Mouse (Mus musculus): ENCODE data around the gene Rbm28. TPM values are rescaled to one million over a fixed set of nuclear protein-coding genes. Genes with fewer than 3 reads are reported as not detected.
A peak's percentile ranks its signal among the peaks of the same experiment; 100 is the strongest.

The Rbm28 gene
- total and polyA plus RNA-seq, 3 experiments, result 37.6 to 103 (median 56.2) TPM

GRCm38 (mm10) chr6:29164314-29165244 is at the start of gene Rbm28 (continued):
- TF ChIP-seq E2F4 (IDR thresholded peaks at IDR 0.05; ENCODE audit: insufficient replicate concordance, low read depth, low read length), result 0 out of 2 replicates have a peak, but pooled peaks have one; percentile 14

GRCm38 (mm10) chr6:29214245-29214644 is 49.4 kb upstream of the Rbm28 start:
- Histone ChIP-seq H3K36me3 (replicated peaks in 1 of 2; ENCODE audit: control insufficient read depth in 1 of 2, insufficient read depth in 1 of 2, low read length in 1 of 2) (peaks cover 0 to 2% of the 10 kb centered on the region in 2 experiments), H3K27ac (ENCODE audit: insufficient read depth, low read depth) (no peak overlapping the region), H3K9me3 (replicated peaks; ENCODE audit: low read length) (no peaks in the 10 kb centered on the region), H3K9ac (ENCODE audit: insufficient read depth, low read depth) (no peak overlapping the region), H3K79me2 (replicated peaks; ENCODE audit: control insufficient read depth, extremely low read depth, insufficient read depth, poor library complexity, severe bottlenecking) (0 out of 2 replicates have a peak, but pooled peaks cover under 1% of the 10 kb centered on the region), H3K27me3 (replicated peaks) (peaks cover 53% of the 10 kb centered on the region), H3K4me2 (ENCODE audit: insufficient read depth, low read depth, poor library complexity, severe bottlenecking) (no peak overlapping the region), H3K4me3 (replicated peaks in 1 of 3; ENCODE audit: low read depth in 2 of 3, low read length in 2 of 3, poor library complexity in 1 of 3) (no peak overlapping the region), H3K4me1 (ENCODE audit: control insufficient read depth in 1 of 2, insufficient read depth in 2 of 2) (peaks cover 10 to 57% of the 10 kb centered on the region in 2 experiments)
- TF ChIP-seq JUND (conservative IDR thresholded peaks at IDR 0.05; ENCODE audit: low read depth, low read length) (no peak), SMC3 (IDR thresholded peaks at IDR 0.05; ENCODE audit: low read depth, low read length) (no peak), NELFE (IDR thresholded peaks at IDR 0.05; ENCODE audit: low read depth, low read length) (no peak), HCFC1 (IDR thresholded peaks at IDR 0.05; ENCODE audit: low read depth, low read length) (no peak), ZKSCAN1 (IDR thresholded peaks at IDR 0.05; ENCODE audit: borderline replicate concordance, low read depth, low read length) (no peak), RCOR1 (conservative IDR thresholded peaks at IDR 0.05; ENCODE audit: low read depth, low read length) (no peak), KAT2A (IDR thresholded peaks at IDR 0.05; ENCODE audit: insufficient replicate concordance, low read length) (no peak), CTCF (conservative IDR thresholded peaks at IDR 0.05 in 1 of 2, IDR thresholded peaks at IDR 0.05 in 1 of 2; ENCODE audit: low read depth in 2 of 2, low read length in 2 of 2) (no peak), PAX5 (IDR thresholded peaks at IDR 0.05; ENCODE audit: low read length) (no peak), MYC (IDR thresholded peaks at IDR 0.05; ENCODE audit: low read depth, low read length) (no peak), IRF4 (IDR thresholded peaks at IDR 0.05; ENCODE audit: low read depth, low read length) (no peak), CHD2 (IDR thresholded peaks at IDR 0.05; ENCODE audit: low read length) (no peak), UBTF (IDR thresholded peaks at IDR 0.05; ENCODE audit: low read depth, low read length) (no peak), ZNF384 (IDR thresholded peaks at IDR 0.05; ENCODE audit: low read depth, low read length) (no peak), ELF1 (IDR thresholded peaks at IDR 0.05; ENCODE audit: low read depth, low read length) (no peak), SIN3A (IDR thresholded peaks at IDR 0.05; ENCODE audit: low read length) (no peak), TBP (conservative IDR thresholded peaks at IDR 0.05; ENCODE audit: low read depth, low read length) (no peak)
- in situ Hi-C loops (cut with MboI; ENCODE audit: low pct_ligation_motif_present, low pct_unique_long_range_greater_than_20kb, low sequenced_read_pairs), result no loop called here
- dilution Hi-C loops (cut with MboI; ENCODE audit: extremely low pct_ligation_motif_present, extremely low pct_unique_long_range_greater_than_20kb, low sequenced_read_pairs), result no loop called here
- DNase-seq (ENCODE audit: extremely low read depth), result no peak
